Mouse (Mus musculus) heart, postnatal 0 days (tissue): Measurements from ENCODE around the gene Acadvl.

Source experiments
- CTCF ChIP-seq: IDR thresholded peaks from 2 replicates; pipeline ENCODE4 v1.5.1; 2016; ENCODE audit warnings: antibody characterized with exemption, control low read depth, low read depth
- EP300 ChIP-seq: IDR thresholded peaks from 2 replicates; pipeline ENCODE4 v1.6.1; 2016; ENCODE audit warnings: antibody characterized with exemption, low read depth

DNA sequence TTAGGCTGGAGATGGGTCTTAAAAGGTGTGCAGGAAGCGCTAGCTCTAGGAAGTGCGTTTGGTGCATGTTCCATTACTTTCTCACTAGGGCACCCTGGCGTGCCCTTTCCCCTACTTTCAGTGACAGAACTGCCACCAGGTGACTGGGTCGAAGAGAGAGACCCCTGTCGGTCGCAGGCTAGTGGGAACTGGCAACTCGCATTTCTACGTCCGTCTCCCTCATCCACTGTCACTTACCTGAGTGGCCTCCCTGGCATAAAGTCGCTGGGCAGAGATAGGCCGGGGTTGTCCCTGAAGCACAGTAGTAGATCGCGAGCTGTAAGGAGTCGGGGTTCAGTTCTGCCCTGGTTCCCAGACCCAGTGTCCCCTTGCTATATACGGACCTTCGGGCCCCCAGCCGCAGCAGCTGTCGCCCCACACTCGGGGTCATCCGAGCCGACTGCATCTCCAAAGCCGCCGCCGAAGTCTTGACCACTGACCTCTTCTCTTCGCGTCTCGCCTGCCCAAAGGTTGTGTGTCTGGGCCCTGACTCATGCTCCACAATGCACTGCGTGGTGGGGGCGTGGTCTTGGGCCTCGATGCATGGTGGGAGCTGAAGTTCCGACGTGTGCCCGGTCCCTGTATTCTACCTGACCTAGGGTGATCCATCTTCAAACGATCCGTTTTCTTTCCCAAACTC, at the start of gene Acadvl:
- TF ChIP-seq CTCF (peak; percentile 55), EP300 (peak; percentile 63; the same call in 1 of the 2 replicates)
